Mouse (Mus musculus): ENCODE results near the gene Slc35f1.

Gene Slc35f1

DNA sequence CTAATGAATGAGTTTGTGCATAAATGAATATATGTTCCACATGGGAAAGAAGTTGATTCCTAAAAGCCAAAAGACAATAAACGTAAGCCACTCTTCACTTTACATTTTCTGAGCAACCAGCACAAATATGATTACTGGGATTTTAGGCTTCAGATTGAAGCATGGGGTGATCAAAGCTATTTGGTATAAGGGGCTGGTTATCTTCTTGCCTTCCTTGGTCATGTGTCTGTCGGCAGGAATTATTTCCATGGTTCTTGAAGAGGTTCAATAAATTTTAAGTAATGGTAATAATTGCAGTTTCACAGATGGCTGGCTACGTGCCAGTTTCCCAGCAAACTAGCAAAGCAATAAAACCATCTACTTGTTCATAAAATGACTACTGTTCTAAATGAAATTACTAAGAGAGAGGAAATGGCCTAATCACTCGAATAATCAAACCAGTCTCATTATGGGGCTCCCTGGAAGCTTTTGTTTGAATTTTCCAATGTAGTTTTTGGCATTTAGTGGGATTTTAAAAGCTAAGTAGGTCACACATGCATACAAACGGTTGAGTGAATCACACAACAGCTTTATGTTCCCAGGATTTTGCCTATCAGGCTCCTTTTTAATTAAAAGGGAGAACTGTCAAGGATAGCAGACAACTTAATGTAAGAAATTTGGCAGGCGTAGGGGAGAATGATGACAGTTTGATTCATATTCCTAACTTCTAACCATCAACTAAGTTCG, 425.5 kb downstream of the Slc35f1 start:
- DNase-seq: peak; percentile 76

- DNase-seq: no peak
Observed at GRCm38 (mm10) chr10:53120608-53121007, 430.3 kb downstream of the Slc35f1 start.

- no peak for DNase-seq
Observed at GRCm38 (mm10) chr10:53124365-53124764, 434.0 kb downstream of the Slc35f1 start.

DNA sequence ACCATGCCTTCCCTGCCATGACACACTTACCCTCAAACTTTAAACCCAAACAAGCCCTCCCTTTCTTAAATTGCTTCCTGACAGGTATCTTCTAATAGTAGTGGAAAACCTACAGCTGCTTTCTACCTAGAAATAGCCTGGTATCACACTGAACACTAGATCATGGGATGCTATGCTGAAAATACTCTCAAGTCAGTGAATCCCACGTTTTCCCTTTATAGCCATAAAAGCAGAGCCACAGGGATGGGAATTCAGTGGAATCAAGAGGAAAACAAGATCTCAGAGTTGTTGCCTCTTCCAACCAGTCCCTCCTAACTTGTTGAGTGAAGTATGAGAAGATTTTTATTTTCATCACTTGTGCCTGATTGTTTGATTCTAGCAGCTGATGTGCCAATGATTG, 442.4 kb downstream of the Slc35f1 start:
- DNase-seq: no peak

GRCm38 (mm10) chr10:53150321-53150720, 460.0 kb downstream of the Slc35f1 start:
- no peak for DNase-seq

DNA sequence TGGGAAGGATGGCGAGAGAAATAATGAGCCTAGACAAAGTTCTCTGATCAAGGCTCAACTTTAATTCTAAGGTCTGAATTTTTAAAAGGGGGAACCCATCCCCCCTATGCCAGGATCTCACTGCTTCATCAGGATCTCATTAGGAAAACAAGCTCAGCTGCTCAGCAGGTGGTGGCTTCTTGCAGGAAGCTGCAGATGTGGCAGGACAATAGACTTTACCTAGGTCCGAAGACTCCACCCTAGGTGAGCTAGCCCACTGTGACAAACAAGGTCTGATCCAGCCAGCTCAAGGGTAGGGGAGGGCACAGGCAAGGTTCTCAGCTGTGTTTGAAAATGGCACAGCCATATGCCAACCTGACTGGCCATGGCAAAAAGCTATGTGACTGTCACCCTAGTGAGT, 460.6 kb downstream of the Slc35f1 start:
- no peak for DNase-seq

DNA sequence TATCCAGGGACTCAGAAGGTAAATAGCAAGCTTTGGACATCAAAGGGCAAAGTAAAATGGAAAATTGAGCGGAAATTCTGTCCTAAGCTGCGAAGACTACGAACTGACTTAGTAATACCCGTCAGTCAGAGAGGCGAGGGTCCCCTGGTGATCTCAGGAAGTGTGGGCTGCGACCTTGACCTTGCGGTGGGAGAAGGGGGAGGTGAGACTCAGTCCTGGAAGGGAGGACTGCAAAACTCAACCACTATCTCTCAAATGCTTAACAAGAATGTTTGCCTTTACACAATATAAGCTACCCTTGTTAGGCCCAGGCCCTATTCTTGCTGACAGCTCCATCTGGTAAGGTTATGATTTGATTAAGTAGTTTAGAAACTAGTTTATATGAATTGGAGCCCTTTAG, 466.0 kb downstream of the Slc35f1 start:
- DNase-seq: no peak

DNA sequence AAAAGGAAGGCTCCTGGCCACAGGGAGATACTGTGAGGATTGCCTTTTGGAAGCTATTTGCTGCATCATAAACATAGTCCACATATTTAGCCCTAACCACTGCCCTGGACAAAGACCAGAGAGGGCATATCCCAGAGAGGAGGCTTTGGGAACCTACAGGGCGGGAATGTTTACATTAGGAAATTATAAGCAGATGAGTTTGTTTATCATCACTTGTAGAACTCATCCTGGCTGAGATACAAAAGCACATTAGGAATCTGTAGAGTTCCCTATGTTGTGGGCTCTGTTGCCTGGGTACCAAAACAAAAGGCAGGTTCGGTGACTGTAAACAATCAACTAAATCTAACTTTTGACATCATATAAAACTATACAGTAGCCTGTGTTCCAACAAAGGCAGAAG, 467.4 kb downstream of the Slc35f1 start:
- no peak for DNase-seq

All from kidney, postnatal 10 days (tissue).